Mouse (Mus musculus) lung, postnatal 25 days (tissue): ENCODE results near the gene Scn4a.
"Not testable (repeated sequence)": the region's sequence is repeated elsewhere in the genome, so short reads cannot be mapped to it uniquely, and the experiment has no call there.

ENCODE experiments used
- DNase-seq: peaks from one replicate; pipeline ENCODE4 v3.0.0; 2022; ENCODE audit warnings: low spot score

The Scn4a gene

DNA sequence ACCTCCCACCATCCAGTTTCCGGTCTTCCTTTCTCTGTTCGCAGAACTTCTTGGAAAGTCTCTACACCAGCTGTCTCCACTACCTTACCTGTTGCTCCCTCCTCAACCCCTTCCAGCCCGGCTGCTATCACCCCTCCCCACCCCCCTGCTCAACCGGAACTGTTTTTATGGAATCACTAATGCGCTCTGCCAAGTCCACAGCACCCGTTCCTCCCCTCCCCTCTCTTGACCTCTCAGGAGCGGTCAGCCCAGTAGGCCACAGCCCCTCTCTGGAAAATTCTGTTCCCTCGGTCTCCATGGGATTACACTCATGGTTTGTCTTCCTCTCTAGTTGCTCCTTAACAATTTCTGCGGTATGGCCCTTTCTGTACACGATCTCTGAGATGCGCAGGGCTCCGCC lies at the start of gene Scn4a:
Scn4a (minus strand) TSS at position 101 of the 400 bp plus-strand sequence.
- DNase-seq: no peak

DNA sequence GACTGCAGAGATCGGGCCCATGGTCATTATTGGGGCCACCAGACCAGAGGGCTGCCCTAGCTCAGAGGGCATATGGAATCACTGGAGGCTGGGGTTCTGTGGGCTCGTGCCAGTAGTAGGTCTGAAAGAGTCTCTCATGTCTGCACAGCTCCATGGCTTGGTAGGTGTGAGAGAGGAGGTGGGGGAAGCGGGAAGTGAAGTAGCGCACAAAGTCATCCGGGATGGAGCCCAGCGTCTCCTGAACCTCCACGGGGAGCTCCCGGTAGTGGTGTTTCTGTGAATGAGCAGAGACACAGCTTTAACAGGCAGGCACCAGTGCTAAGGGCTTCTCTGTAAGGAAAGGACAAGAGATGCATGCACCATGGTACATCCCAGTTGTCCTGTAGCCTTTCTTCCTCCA lies 45.4 kb upstream of the Scn4a start:
- no peak for DNase-seq

DNA sequence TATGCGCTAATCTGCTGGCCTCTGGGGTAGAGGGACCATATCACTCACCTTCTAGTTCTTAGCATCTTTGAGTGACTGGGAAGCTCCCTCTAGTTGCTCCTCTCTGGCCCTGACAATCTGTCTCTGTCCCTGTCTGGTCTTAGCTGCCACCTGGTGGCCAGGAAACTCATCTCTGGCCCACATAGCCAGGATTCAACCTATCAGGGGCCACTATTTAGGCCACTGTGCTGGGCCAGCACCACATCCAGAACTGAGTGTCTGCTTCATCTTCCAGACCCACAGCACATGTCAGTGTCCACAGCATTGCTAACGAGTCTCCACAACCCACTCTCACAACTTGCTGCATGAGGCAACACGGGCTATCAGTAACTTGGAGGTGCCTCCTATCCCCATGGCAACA lies 44.6 kb upstream of the Scn4a start:
- no peak for DNase-seq

DNA sequence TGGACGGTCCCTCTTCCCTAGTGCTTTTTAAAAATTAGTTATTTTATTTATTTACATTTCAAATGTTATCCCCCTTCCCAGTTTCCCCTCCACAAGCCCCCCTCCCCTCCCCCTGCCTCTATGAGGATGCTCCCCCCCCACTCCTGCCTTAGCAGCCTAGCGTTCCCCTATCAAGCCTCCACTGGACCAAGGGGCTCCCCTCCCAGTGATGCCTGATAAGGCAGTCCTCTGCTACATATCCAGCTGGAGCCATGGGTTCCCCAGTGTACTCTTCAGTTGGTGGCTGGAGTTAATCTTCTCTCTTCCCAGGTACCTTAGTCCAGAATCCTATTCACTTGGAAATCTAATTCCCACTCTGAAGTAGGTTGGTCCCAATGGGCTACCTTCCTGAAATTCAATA lies 41.0 kb upstream of the Scn4a start:
- not testable (repeated sequence) for DNase-seq

DNA sequence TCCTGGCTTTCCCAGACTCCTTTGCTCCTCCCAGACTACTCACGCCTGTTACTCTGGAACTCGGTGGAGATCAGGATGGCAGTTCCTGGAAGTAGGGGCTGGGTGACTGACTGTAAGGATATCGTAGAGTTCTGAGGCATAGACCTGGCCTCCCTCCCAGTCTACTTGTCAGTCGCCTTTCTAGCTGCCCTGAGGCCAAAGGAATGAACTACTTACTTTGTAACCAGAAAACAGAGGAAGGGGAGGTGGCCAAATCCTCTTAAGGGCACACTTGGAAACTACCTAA lies 40.2 kb upstream of the Scn4a start:
- no peak for DNase-seq

DNA sequence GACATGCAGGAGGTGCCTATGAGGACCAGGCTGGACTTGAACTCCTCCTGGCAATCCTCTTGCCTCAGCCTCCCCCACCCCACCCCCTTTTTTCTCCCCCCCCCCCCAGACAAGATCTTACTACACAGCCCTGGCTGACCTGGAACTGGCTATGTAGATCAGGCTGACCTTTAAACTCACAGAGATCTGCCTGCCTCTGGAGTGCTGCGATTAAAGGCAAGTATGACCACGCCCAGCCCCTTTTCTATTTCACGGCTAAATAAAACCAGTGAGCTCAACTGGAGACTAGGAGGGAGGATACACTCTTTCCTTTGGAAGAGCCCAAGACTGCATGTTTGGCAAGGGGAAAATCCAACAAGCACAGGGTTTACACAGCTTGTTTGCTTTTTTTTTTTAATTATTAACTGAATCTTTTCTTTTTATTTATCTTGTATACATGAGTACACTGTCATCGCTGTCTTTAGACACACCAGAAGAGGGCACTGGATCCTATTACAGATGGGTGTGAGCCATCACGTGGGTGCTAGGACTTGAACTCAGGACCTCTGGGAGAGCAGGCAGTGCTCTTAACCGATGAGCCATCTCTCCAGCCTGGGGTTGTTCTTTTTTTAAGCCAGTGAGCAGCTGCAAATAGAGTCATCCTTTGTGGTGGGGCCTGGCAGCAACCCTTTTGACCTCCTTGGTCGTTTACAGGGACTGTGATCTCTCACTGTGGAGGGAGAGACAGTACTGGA lies 39.7 kb upstream of the Scn4a start:
- no peak for DNase-seq

DNA sequence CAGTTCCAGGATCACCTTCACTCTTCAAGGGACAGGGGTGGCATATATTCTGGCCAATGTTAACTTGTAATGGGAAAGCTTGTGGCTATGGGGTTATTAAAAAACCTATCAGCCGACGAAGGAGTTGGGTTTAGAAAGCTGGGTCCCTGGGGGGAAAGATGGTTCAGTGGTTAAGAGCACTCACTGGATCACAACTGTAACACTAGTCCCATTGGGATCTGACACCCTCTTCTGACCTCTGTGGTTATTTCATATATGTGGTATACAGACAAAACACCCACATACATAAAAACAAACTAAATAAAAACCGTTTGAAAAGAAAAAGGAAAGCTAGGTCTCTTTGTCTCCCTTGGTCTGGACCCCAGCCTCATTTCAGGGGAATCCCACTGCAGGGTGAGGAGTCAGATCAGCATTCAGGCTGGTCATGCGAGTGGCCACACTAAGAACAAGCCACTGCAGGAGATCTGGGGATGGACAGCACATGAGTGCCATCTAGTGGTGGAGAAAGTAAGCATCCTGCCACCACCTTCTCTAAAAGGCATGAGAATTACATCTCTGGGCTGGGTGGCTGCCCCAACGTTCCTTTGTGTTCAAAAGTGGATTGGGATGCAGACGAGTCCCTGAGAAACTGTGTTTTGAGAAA lies 38.6 kb upstream of the Scn4a start:
- peak; percentile 85 for DNase-seq

DNA sequence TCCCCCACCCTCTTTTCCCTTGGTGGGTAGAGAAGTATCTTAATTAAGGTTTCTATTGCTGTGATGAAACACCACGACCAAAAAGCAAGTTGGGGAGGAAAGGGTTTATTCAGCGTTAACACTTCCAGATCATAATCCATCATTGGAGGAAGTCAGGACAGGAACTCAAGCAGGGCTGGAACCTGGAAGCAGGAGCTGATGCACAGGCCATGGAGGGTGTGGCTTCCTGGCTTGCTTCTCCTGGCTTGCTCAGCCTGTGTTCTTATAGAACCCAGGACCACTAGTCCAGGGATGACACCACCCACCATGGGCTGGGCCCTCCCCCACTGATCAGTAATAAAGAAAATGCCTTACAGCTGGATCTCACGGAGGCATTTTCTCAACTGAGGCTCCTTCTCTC lies 37.7 kb upstream of the Scn4a start:
- peak; percentile 51 for DNase-seq

DNA sequence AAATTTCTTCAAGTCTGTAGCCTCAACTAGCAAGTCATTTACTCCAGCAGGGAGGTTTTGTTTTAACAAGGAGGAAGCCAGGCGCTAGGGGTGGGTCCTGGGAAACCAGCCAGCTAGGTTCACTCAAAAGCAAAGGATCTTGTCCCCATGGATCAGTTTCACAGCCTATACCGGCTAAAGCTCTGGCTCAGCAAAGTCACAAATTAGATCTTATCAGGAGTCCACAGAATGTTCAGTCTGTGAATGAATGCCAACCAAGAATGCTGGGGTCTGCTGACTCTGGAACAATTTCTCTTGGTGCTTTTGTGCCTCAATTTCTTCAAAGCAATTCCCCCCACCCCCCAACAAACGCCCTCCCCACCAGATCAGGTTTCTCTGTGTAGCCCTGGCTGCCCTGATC lies 36.5 kb upstream of the Scn4a start:
- peak; percentile 36 for DNase-seq

DNA sequence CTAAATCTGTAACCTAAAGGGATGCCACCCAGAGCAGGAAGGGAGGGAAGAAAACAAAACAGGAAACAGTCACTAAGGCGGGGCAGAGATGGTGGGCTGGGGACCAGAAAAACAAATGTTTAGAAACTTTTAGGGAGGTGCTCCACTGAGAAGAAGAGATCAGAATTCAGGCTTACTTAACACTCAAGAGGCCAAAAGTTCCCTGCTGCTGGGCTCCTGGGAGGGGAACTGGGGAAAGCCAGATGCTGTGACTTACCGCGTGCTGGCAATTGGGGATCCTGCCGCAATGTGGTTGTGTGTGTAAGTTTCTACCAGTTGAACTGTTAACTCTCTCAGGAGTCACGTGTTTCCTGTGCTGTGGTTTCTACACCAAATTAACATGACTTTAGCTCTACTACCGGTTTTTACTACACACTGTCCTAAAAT lies 34.7 kb upstream of the Scn4a start, which contains the start of gene Icam2:
Icam2 (minus strand) TSS at position 285 of the 426 bp plus-strand sequence.
- peak; percentile 59 for DNase-seq

DNA sequence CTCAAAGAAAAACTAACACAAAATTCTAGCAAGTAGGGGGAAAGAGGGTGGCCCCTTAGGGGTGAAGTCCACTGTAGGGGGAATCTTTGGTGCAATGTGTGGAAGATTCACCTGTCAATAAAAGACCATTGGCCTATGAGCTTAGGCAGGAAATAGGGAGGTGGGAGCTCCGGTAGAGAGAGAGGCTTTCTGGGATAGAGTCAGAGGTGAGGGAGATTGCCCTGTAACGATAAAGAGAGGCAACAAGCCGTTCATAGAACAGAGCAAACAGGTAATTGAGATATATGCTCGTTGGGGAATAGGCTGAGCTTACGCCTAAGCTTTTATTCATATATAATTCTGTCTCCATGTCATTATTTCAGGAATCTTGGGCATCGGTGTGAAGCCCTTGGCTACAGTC lies 33.9 kb upstream of the Scn4a start:
- DNase-seq: no peak

DNA sequence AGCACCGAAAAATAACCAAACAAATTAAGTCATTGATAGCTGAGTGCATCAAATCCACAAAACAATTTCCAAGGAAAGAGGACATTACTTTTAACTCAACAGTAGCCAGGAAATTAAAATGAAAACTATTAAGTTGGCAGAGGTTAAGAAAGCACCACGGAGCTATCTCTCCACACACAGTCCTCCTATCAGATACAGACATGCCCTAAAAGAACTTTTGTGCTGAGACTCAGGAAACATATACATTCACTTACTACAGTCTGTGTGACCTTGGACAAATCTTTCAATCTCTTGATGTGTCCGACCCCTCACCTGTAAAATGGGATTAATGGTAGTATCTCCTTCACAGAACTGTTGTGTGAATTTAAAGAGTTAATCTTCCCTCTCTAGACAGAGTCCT lies 33.3 kb upstream of the Scn4a start:
- no peak for DNase-seq

DNA sequence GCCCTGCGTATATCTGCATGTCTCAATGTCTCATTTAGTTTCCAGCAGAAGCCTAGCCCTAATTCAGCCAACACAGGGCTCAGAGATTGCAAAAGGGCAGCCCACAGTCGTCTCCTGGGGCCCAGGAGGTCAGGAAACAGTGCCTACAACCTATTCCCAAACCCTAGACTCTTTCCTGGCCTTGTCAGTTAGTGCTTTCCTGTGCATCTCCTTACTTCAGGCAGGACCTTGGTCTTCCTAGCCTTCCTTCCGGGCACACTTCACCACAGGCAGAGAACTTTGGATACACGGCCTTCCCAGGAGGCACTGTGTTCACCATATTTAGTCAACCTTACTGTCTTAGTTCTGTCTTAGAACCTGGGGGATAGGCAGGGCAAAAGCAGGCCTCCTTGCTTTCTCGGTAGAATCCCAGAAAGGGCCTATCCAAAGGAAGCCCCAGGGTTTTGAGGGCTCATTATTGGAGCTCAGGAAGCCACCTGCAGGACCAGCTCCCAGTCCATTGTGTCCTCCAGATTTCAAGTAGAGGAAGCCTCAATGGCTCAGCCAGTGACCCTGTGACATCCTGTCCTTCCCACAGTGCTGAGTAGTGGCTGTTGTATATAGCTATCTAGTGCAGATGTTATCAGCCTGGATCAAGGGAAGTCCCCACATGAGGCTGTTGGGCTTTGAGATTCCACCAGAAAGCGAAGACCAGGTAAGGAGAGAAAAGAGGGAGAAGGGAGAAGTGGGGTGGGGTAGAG lies 30.1 kb upstream of the Scn4a start:
- DNase-seq: no peak

DNA sequence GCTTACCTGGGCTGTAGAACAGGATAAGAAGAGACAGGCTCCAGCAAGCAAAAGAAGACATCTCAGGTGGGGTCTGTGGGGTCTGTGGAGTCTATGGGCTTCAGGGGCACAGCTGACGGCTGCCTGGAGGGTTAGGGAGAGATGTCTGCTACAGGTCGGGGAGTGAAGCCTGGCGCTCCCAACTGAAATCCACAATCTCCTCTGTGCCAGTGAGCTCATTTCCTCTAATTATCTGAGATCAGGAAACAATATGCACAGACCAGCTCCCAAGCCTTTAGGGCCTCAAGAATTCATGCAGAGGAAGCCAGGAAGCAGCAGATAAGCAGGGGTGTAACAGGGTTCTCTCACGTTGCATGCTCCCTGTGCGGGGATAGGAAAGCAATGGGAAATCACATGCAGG lies 29.3 kb upstream of the Scn4a start:
- peak; percentile 77 for DNase-seq

DNA sequence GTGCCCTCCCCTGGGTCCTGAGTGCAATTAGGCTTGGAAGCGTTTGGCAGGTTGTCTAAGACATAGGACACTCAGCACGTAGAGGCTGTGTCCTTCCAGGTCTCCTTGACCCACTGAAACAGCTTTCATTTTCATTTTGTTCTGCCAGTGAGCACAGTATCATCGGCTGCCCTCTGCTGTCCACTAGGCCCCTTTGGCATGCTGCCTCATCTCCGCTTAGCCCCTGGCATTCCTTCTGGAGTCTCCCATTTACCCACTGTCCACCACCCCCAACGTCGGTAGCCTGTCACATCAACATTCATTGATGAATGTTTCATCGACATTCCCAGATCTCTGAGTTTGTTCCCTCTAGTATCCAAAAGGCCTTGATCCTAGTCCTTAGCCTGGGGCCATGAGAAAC lies 28.8 kb upstream of the Scn4a start:
- peak; percentile 63 for DNase-seq

DNA sequence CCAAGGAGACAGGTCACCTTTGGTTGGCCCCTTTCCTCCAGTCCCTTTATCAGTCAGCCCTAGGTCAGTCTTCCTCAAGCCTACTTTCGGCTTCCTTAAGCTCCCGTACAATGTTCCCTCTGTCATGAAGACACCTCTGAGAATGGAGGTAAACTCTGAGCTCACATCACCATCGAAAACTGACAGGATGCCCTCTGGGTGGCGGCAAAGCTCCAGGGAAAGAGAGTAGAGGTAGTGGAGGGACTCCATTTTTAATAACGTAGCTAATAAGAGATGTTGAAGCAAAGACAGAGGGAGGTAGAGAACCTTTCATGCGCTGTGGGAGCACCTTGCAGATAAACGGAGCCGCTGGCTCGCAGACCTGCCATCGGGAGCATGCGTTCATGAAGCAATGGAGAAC lies 27.9 kb upstream of the Scn4a start:
- DNase-seq: no peak

DNA sequence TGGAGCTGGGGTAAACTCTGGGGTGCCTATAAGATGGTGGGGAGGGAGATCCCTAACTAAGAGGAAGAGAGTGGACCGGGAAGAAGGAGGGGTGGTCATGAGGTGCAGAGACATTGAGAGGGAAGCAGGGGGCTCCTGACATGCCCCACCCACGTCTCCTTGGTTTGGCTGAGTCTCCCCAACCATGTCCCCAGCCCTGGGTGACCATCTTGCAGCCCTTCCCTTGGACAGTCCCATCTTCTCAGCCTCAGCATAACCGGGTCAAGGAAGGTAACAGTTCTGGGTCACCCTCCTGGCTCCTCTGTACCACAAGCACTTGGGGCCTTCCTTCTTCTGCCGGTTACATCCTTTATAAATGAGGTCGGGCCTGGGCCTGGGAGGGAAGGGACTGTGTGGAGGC lies 21.9 kb upstream of the Scn4a start:
- no peak for DNase-seq

DNA sequence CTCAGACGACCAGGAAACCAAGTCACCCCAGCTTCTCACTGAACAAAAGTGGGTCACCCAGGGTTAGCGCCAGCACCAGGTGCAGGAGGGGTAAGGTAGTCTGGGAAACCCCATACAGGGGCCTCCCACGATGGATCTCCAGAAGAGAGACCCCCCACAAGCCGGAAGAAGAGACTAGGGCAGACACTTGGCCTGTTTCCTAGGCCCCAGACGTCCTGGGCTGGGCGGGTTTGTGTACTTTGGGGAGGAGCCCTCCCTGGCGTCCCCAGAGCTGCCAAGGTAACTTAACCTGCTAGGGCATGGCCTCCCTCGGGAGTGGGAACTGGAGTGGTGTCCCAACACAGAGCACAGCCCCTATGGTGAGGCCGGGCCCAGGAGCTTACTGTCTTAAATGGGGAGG lies 21.5 kb upstream of the Scn4a start:
- peak; percentile 49 for DNase-seq

DNA sequence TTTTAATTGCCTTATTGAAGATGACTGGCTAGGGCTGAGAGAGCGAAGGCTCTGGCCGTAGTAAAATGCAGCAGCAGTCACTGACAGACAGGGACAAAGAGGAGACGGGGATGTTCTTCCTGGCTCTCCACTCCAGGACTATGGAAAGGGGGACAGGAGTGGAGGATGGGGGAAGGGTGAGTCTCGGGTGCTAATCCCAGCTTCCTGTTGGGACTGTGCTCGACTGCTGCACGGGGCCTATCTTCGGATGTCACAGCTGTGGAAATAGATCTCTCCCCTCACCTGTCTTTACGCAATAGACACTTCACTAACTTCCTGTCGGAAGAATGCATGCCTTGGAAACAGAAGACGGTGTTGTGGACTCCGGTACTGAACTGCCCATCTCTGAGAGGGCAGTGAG lies 20.9 kb upstream of the Scn4a start:
- no peak for DNase-seq

DNA sequence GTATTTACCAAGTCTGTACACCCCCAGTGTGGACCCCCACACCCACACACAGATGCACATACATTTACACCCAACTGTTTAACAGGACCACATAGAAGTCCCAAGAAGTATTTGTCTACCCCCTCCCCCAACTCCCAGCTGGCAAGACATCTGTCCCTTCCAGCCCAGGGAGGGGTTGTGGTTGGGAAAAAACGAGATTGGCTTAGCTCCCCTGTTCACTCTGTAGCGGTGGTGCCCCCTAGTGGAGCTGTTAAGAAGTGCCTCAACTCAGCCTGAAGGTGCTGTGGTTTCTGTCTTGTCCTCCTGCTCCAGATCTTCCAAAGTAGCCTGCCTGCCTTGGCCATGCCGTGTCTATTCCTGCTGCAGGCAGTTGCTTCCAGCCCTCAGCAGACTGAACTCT lies 13.2 kb upstream of the Scn4a start:
- DNase-seq: peak; percentile 74

DNA sequence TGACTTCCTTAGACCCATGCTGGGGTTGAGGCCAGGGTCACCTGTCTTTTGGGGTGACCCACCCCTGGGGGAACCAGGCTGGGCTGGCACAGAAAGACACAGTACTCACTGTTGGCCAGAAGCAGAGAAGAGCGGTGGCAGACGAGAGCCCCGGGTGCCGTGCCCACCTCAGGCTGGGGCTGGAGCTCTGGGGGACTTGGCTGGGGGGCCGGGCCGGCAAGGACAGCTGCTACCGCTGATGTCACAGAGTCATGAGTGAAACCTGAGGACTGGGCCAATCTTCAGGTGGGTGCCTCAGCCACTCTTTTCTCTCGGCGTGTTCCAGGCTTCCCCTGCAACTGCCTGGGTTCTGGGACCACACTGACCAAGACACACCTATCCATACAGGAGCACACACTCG lies 12.3 kb upstream of the Scn4a start, which contains the start of gene Prr29:
Prr29 (plus strand) TSS at position 107 of the 400 bp plus-strand sequence.
- DNase-seq: no peak

DNA sequence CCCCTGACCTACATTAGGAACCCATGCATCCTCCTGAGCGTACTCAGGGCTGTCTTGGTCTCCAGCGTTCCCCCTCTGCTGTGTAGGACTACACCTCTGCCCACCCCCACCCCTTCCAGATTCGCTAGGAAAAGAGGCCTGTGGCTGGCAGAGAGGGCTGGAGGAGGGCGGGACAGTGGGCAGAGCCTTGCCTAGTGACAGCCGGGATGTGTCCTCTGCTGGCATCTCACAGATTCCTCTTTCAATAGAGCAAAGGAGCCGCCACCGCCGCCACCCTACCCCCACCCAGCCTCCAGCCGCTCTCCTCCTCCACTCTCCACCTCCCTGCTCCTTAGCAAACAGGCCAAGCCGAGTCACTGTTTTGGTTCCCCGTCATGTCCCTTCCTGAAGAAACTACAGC lies 11.6 kb upstream of the Scn4a start:
- no peak for DNase-seq

DNA sequence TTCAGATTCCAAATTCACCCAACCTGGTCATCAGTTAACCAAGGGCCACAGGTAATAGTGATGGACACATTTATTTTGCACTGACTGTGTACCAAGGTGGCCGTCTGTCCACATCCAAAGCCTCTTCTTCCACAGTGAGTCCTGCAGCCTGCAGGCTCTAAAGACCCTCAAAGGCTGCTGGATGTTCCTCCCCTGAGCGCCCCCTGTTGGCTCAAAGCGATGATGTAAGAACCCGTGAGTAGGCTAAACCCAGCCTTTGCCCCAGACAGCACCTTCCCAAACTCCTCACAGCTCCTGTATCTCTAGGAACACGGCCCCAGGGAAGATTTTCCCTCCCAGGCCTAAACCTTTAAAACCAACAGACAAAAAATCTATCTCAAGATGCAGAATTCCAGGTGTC lies 6.3 kb upstream of the Scn4a start:
- DNase-seq: no peak
